Mouse (Mus musculus) lung, embryonic 16.5 days (tissue): Measurements from ENCODE around the gene Pros1. TPM values are rescaled to one million over a fixed set of nuclear protein-coding genes. Genes with fewer than 3 reads are reported as not detected.
A peak's percentile ranks its signal among the peaks of the same experiment; 100 is the strongest.

Source experiments
- ATAC-seq: fragments of 200-750 bp; cut with Nextera tagmentation; 2 replicates; pipeline ENCODE4 v1.8.0; 2017; ENCODE audit warnings: low read depth, mild to moderate bottlenecking, moderate library complexity
- H3K27ac ChIP-seq: fragments of 300-500 bp; sonication (generic); 2 replicates; pipeline ENCODE4 v1.5.1; 2014; ENCODE audit warnings: mild to moderate bottlenecking, control low read depth, low read length
- H3K27me3 ChIP-seq: fragments of 300-500 bp; sonication (generic); 2 replicates; pipeline ENCODE4 v1.6.1; 2014; ENCODE audit warnings: low read depth, low read length, mixed read lengths; ENCODE audit not compliant: control insufficient read depth, insufficient read depth
- H3K36me3 ChIP-seq: fragments of 300-500 bp; sonication (generic); 2 replicates; pipeline ENCODE4 v1.6.1; 2014; ENCODE audit warnings: low read length; ENCODE audit not compliant: control insufficient read depth, insufficient read depth
- H3K4me1 ChIP-seq: fragments of 300-500 bp; sonication (generic); replicated peaks from 2 replicates; pipeline ENCODE4 v1.6.1; 2014; ENCODE audit warnings: low read length, mixed read lengths; ENCODE audit not compliant: control insufficient read depth, insufficient read depth
- H3K4me2 ChIP-seq: fragments of 300-500 bp; sonication (generic); 2 replicates; pipeline ENCODE4 v1.6.1; 2014; ENCODE audit warnings: low read depth, low read length, control low read depth
- H3K4me3 ChIP-seq: fragments of 300-500 bp; sonication (generic); 2 replicates; pipeline ENCODE4 v1.5.1; 2014; ENCODE audit warnings: mild to moderate bottlenecking, low read length, control low read depth
- H3K9ac ChIP-seq: fragments of 300-500 bp; sonication (generic); 2 replicates; pipeline ENCODE4 v1.6.1; 2014; ENCODE audit warnings: low read length, control low read depth
- H3K9me3 ChIP-seq: fragments of 300-500 bp; sonication (generic); 2 replicates; pipeline ENCODE4 v1.6.1; 2016; ENCODE audit warnings: low read length; ENCODE audit not compliant: control insufficient read depth
- WGBS: fragments of 180-500 bp; shearing (Covaris S2); extraction: QIAGEN DNeasy Blood & Tissue Kit; methylation state at CpG from one replicate; pipeline ENCODE4 v1.1.7; 2014; 5-methylcytosine and 5-hydroxymethylcytosine counted together
- polyA plus RNA-seq: library from polyadenylated mRNA; unstranded; fragments of >200 nt; fragmentation: Nextera tagmentation; extraction: Ambion mirVana; gene quantifications from 2 replicates; pipeline ENCODE4 v1.2.1, GENCODE M21; 2015

Gene Pros1
- polyA plus RNA-seq, 1 experiment from 2014 or later = 79.7 TPM

DNA sequence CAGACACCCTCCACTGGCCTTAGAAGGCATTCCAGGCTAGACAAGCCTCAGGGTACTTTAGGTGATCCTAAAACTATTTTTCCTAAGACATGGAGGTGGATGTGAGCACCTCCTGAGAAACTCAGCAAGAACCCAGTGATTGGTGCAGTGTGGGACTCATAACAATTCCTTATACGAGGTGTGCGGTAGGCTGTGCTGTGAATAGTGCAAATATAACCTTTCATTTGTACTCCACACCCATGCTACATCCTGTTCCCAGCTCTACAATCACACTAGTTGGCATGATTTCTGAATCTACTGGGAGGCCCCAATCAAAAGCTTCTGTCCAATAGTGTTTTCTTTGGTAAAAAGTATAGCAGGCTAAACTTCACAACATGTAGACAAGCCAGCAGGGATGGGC, 22.1 kb upstream of the Pros1 start:
- ATAC-seq = no peak
- H3K4me1 ChIP-seq = no peaks in the 10 kb centered on the region
- 81% methylated on average over 2 of the region's 2 CpGs for WGBS
- no peak overlapping the region for H3K4me2 ChIP-seq
- H3K9me3 ChIP-seq = no peaks in the 10 kb centered on the region
- H3K4me3 ChIP-seq = no peak overlapping the region
- no peak overlapping the region for H3K27ac ChIP-seq
- H3K36me3 ChIP-seq = no peaks in the 10 kb centered on the region
- no peak overlapping the region for H3K9ac ChIP-seq
- H3K27me3 ChIP-seq = no peaks in the 10 kb centered on the region

GRCm38 (mm10) chr16:62832481-62832880, 21.6 kb upstream of the Pros1 start:
- Histone ChIP-seq H3K4me2 (no peak overlapping the region), H3K4me3 (no peak overlapping the region), H3K4me1 (no peaks in the 10 kb centered on the region), H3K36me3 (no peaks in the 10 kb centered on the region), H3K27ac (no peak overlapping the region), H3K27me3 (no peaks in the 10 kb centered on the region), H3K9me3 (no peaks in the 10 kb centered on the region), H3K9ac (no peak overlapping the region)
- ATAC-seq = no peak
- 18% methylated on average over 4 of the region's 4 CpGs for WGBS

DNA sequence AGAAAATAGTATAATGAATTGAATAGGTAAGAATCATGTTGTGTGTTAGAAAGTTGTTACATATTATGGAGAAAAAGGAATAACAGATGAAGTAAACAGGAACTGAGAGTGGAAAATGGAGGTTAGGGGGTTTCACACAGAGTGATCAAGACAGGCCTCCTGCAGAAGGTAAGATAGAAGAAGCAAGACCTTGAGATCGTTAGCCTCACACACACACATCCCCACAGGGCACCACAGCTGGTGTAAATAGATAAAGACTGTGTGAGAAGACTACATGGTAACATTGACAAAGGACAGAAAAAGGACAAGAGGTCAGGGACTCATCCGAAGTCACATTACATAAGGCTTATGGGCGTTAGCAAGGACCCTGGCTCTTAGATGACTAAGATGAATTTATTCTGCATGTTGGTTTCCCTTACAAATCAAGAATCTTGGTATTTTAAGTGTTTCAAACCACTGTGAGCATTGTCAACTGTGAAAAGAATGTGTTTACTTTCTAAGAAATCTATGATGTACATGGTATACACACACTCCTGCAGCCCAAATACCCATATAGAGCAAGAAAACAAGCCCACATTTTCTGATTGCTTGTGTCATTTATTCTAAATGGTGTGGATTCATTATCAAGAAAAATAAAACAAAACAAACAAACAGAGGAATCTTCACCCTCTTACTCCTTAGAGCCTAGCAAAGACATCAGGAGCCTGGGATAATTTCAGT, 19.9 kb upstream of the Pros1 start:
- H3K27ac ChIP-seq = no peak overlapping the region
- no peak overlapping the region for H3K9ac ChIP-seq
- no peaks in the 10 kb centered on the region for H3K27me3 ChIP-seq
- no peaks in the 10 kb centered on the region for H3K9me3 ChIP-seq
- no peaks in the 10 kb centered on the region for H3K4me1 ChIP-seq
- H3K4me2 ChIP-seq = no peak overlapping the region
- WGBS = 38% methylated on average over 3 of the region's 3 CpGs
- no peak overlapping the region for H3K4me3 ChIP-seq
- ATAC-seq = no peak
- H3K36me3 ChIP-seq = no peaks in the 10 kb centered on the region

DNA sequence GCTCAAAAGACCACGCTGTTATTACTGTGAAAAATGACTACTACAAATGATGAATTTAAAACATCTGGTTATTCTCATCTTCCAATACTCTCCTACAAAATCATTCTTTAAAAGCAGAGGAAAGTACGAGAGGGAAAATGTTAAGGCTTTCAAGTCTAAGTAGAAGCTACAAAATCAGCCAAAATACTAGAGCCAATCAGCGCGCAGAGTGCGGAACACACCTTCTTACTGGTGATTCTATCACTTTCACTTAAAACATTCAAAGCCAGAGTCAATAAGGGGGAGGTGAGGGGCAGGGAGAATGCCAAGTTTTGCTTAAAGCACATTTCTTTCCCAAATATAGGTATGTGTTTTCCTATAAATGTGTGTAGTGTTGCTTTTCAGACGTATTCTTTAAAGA, 8.8 kb upstream of the Pros1 start:
- ATAC-seq = no peak
- no peak overlapping the region for H3K9ac ChIP-seq
- no peak overlapping the region for H3K4me2 ChIP-seq
- 74% methylated on average over 6 of the region's 6 CpGs for WGBS
- H3K27me3 ChIP-seq = no peaks in the 10 kb centered on the region
- no peak overlapping the region for H3K4me3 ChIP-seq
- H3K27ac ChIP-seq = no peak overlapping the region
- H3K4me1 ChIP-seq = 0 out of 2 replicates have a peak, but pooled peaks cover 2% of the 10 kb centered on the region
- H3K9me3 ChIP-seq = no peaks in the 10 kb centered on the region
- H3K36me3 ChIP-seq = no peaks in the 10 kb centered on the region

GRCm38 (mm10) chr16:62846498-62847312, 7.4 kb upstream of the Pros1 start, which contains the start of gene Arl13b:
Gene Arl13b, minus strand, starts transcription at chr16:62847040.
- Histone ChIP-seq H3K36me3 (no peaks in the 10 kb centered on the region), H3K9me3 (no peaks in the 10 kb centered on the region), H3K4me1 (0 out of 2 replicates have a peak, but pooled peaks cover 2% of the 10 kb centered on the region), H3K27ac (peak within 1 kb of the TSS; percentile 54), H3K9ac (peak within 1 kb of the TSS; percentile 77), H3K4me2 (peak within 1 kb of the TSS; percentile 74), H3K4me3 (peak within 1 kb of the TSS; percentile 73), H3K27me3 (no peaks in the 10 kb centered on the region)
- under 1% methylated on average over 52 of the region's 52 CpGs for WGBS
- ATAC-seq = peak; percentile 100

GRCm38 (mm10) chr16:62852464-62853252, 1.4 kb upstream of the Pros1 start:
- Histone ChIP-seq H3K27ac (no peak overlapping the region), H3K4me1 (peaks cover 5% of the 10 kb centered on the region; the same call in 1 of the 2 replicates), H3K4me3 (no peak overlapping the region), H3K36me3 (no peaks in the 10 kb centered on the region), H3K9me3 (no peaks in the 10 kb centered on the region), H3K9ac (no peak overlapping the region), H3K27me3 (no peaks in the 10 kb centered on the region), H3K4me2 (no peak overlapping the region)
- ATAC-seq = no peak
- WGBS = 75% methylated on average over 3 of the region's 3 CpGs

GRCm38 (mm10) chr16:62853611-62854126, 438 bp upstream of the Pros1 start:
- Histone ChIP-seq H3K27me3 (no peaks in the 10 kb centered on the region), H3K9ac (peak overlapping the region; percentile 85), H3K4me3 (peak overlapping the region; percentile 63), H3K27ac (peak overlapping the region; percentile 88), H3K4me1 (peaks cover 5% of the 10 kb centered on the region; the same call in 1 of the 2 replicates), H3K36me3 (no peaks in the 10 kb centered on the region), H3K4me2 (peak overlapping the region; percentile 69), H3K9me3 (no peaks in the 10 kb centered on the region)
- 10% methylated on average over 3 of the region's 3 CpGs for WGBS
- ATAC-seq = peak; percentile 41

- ATAC-seq = no peak
- WGBS = 46% methylated on average over 6 of the region's 6 CpGs
- Histone ChIP-seq H3K4me2 (peak overlapping the region; percentile 46), H3K36me3 (no peaks in the 10 kb centered on the region), H3K27ac (no peak overlapping the region), H3K9me3 (no peaks in the 10 kb centered on the region), H3K4me3 (peak overlapping the region; percentile 16), H3K4me1 (peaks cover 5% of the 10 kb centered on the region; the same call in 1 of the 2 replicates), H3K9ac (no peak overlapping the region), H3K27me3 (no peaks in the 10 kb centered on the region)
Observed at GRCm38 (mm10) chr16:62855385-62855784, 1.3 kb downstream of the Pros1 start.
